In the genomic region with DNA sequence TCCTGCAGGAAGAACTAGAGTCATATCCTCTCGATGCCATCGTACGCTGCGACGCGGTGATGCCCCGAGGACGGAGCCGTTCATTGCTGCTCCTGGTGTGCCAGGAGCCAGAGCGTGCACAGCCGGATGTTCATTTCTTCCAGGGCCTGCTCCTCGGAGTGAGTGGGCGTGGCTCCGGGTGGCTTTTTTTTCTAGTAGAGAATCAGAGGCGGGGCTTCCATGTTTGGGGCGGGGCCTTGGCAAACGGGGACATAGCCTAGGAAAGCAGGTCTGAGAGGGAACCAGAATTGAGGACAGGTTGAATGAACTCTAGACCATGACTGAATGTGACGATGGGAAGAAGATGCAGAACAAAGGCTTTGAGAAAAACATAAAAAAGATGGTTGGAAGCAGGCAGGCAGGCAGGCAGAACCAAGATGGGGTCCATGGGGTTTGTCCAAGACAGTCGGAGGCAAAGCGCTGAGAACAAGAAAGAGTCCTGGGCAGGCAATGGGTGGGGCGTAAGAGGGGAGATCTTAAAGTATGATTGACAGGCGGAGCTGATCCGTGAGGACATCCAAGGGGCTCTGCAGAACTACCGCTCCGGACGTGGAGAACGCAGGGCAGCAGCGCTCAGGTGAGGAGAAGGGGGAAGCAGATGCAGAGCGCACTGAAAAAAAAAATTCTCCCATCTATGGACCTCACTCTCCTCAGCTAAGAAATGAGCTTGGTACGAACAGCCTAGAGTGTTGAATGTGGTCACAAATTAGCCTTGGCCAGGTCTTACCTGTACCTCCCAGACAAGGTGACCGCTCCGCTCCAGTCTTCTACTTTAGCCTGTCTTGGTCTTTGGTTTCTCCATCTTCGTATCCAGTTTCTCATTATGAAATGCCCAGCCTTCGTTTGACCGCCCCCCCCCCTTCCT, we compare ENCODE assay signal across 8 mouse cellular contexts. TPM values are rescaled to one million over a fixed set of nuclear protein-coding genes. Genes with fewer than 3 reads are reported as not detected.
DNase-seq lines count a peak whose midpoint lies in the region; ATAC-seq and TF ChIP-seq lines count a peak whose summit lies in the region.

No protein-coding gene starts in this region.

- no peaks in the 10 kb centered on the region for H3K36me3 ChIP-seq in ES-Bruce4 (ENCODE audit: control insufficient read depth, insufficient read depth, low read length, poor library complexity, severe bottlenecking)
- H3K36me3 ChIP-seq in forebrain, embryonic 12.5 days (replicated peaks): no peaks in the 10 kb centered on the region
- no peaks in the 10 kb centered on the region for H3K36me3 ChIP-seq in neural tube, embryonic 15.5 days

- H3K4me1 ChIP-seq in ES-Bruce4 (ENCODE audit: control insufficient read depth, insufficient read depth, low read length): no peaks in the 10 kb centered on the region
- H3K4me1 ChIP-seq in bone marrow macrophage, adult 2 months (ENCODE audit: control insufficient read depth, insufficient read depth, low read length): no peaks in the 10 kb centered on the region
- peaks cover 11% of the 10 kb centered on the region; the same call in 1 of the 2 replicates for H3K4me1 ChIP-seq in forebrain, embryonic 12.5 days
- peaks cover 11% of the 10 kb centered on the region for H3K4me1 ChIP-seq in lung, adult 2 months (ENCODE audit: control insufficient read depth, insufficient read depth, low read length)
- H3K4me1 ChIP-seq in neural tube, embryonic 15.5 days: peaks cover 22% of the 10 kb centered on the region

- WGBS in forebrain, embryonic 12.5 days: 2% methylated on average over 35 of the region's 35 CpGs
- 11% methylated on average over 35 of the region's 35 CpGs for WGBS in lung, adult 2 months
- WGBS in neural tube, embryonic 15.5 days: 2% methylated on average over 35 of the region's 35 CpGs

- H3K27ac ChIP-seq in ES-Bruce4 (ENCODE audit: insufficient read depth, low read length): no peak overlapping the region
- no peak overlapping the region for H3K27ac ChIP-seq in bone marrow macrophage, adult 2 months (ENCODE audit: insufficient read depth, low read depth, low read length)
- H3K27ac ChIP-seq in forebrain, embryonic 12.5 days: no peak overlapping the region
- 0 out of 2 replicates have a peak overlapping the region, but pooled peaks have one; percentile 10 for H3K27ac ChIP-seq in neural tube, embryonic 15.5 days (replicated peaks)

- no peak for TF ChIP-seq CTCF in ES-Bruce4 (IDR thresholded peaks at IDR 0.05; ENCODE audit: low read depth, low read length)
- no peak for TF ChIP-seq CTCF in bone marrow macrophage, adult 2 months (IDR thresholded peaks at IDR 0.05; ENCODE audit: low read depth, low read length)
- TF ChIP-seq CTCF in lung, adult 2 months (IDR thresholded peaks at IDR 0.05; ENCODE audit: insufficient read depth, low read length): no peak

- ATAC-seq in forebrain, embryonic 12.5 days (ENCODE audit: low FRiP score): peak; percentile 59
- peak; percentile 72 for ATAC-seq in neural tube, embryonic 15.5 days (ENCODE audit: low FRiP score)
- ATAC-seq in erythroid progenitor cell, adult 5-6 weeks (replicated peaks; ENCODE audit: low FRiP score, poor library complexity, severe bottlenecking): no peak

- intact Hi-C loops in heart, postnatal 14 days (cut with DNase I): loop anchor here (2.0 to 5.0 kb wide), 3 partner anchors 40 to 798 kb away; no protein-coding TSS in a partner anchor

- TF ChIP-seq EP300 in ES-Bruce4 (IDR thresholded peaks at IDR 0.05; ENCODE audit: insufficient read depth, low read depth, low read length): no peak

- TF ChIP-seq POLR2A in ES-Bruce4 (IDR thresholded peaks at IDR 0.05; ENCODE audit: insufficient read depth, low read length): no peak
- TF ChIP-seq POLR2A in bone marrow macrophage, adult 2 months (IDR thresholded peaks at IDR 0.05; ENCODE audit: borderline replicate concordance, low read depth, low read length): no peak
- TF ChIP-seq POLR2A in lung, adult 2 months (IDR thresholded peaks at IDR 0.05; ENCODE audit: borderline replicate concordance, extremely low read depth, low read depth, low read length): no peak

- DNase-seq in heart, postnatal 14 days: peak; percentile 51 to 61
- DNase-seq in kidney, postnatal 25 days: peak; percentile 85 to 87
- peak; percentile 63 for DNase-seq in lung, adult 2 months

- H3K4me3 ChIP-seq in ES-Bruce4 (ENCODE audit: low read depth, low read length): peak overlapping the region; percentile 53
- H3K4me3 ChIP-seq in bone marrow macrophage, adult 2 months (ENCODE audit: insufficient read depth, low read length): peak overlapping the region; percentile 33
- peak overlapping the region; percentile 37 for H3K4me3 ChIP-seq in forebrain, embryonic 12.5 days (replicated peaks)
- peak overlapping the region; percentile 52 for H3K4me3 ChIP-seq in lung, adult 2 months (replicated peaks; ENCODE audit: extremely low read depth, low read depth, low read length)
- peak overlapping the region; percentile 50 for H3K4me3 ChIP-seq in neural tube, embryonic 15.5 days (replicated peaks)

- H3K4me2 ChIP-seq in forebrain, embryonic 12.5 days: peak overlapping the region; percentile 63
- H3K4me2 ChIP-seq in neural tube, embryonic 15.5 days: peak overlapping the region; percentile 75

- H3K9ac ChIP-seq in ES-Bruce4 (ENCODE audit: low read depth, poor library complexity, severe bottlenecking): peak overlapping the region; percentile 24; the same call in 1 of the 2 replicates
- no peak overlapping the region; the same call in 1 of the 2 replicates for H3K9ac ChIP-seq in forebrain, embryonic 12.5 days
- peak overlapping the region; percentile 43 for H3K9ac ChIP-seq in neural tube, embryonic 15.5 days (replicated peaks)

- no peaks in the 10 kb centered on the region for H3K9me3 ChIP-seq in ES-Bruce4 (replicated peaks; ENCODE audit: control insufficient read depth, insufficient read depth, low read length, poor library complexity, severe bottlenecking)
- no peaks in the 10 kb centered on the region for H3K9me3 ChIP-seq in forebrain, embryonic 12.5 days
- H3K9me3 ChIP-seq in neural tube, embryonic 15.5 days (replicated peaks): no peaks in the 10 kb centered on the region

- H3K27me3 ChIP-seq in ES-Bruce4 (ENCODE audit: control insufficient read depth, insufficient read depth, low read length, poor library complexity, severe bottlenecking): no peaks in the 10 kb centered on the region
- peaks cover 70% of the 10 kb centered on the region for H3K27me3 ChIP-seq in forebrain, embryonic 12.5 days
- H3K27me3 ChIP-seq in neural tube, embryonic 15.5 days (replicated peaks): peaks cover 46% of the 10 kb centered on the region

RNA-seq across cellular contexts. Expression of a gene that starts 10.1 kb away (rescaled TPM):
- 7.0 and 13.2 TPM in 2 replicates for polyA plus RNA-seq in ES-Bruce4 (2011; ENCODE audit: insufficient read depth, insufficient read length, low read depth, missing spikeins)
- polyA plus RNA-seq in bone marrow macrophage, adult 2 months (2012; ENCODE audit: insufficient read depth, insufficient read length, missing spikeins): 23.7 and 29.0 TPM in 2 replicates
- polyA plus RNA-seq in forebrain, embryonic 12.5 days (2016; fragmentation: Nextera tagmentation; extraction: Ambion mirVana): 3.6 and 4.1 TPM in 2 replicates
- total RNA-seq in heart, postnatal 14 days (2021): 1 to 10 TPM; 3.1 to 4.9 TPM
- polyA plus RNA-seq in lung, adult 2 months (2012; rRNA removed): 32.7 and 44.8 TPM in 2 replicates
- 13.1 and 14.1 TPM in 2 replicates for polyA plus RNA-seq in neural tube, embryonic 15.5 days (2015; fragmentation: Nextera tagmentation; extraction: Ambion mirVana)
- 2.9 and 6.1 TPM in 2 replicates for total RNA-seq in erythroid progenitor cell, adult 5-6 weeks (2015; ENCODE audit: low replicate concordance)
- 6.2 and 11.2 TPM in 2 replicates for total RNA-seq in erythroid progenitor cell, adult 5-6 weeks (2017; ENCODE audit: low replicate concordance)

RNA-seq across cellular contexts. Expression of a gene that starts 25.1 kb away (rescaled TPM):
- polyA plus RNA-seq in ES-Bruce4 (2011; ENCODE audit: insufficient read depth, insufficient read length, low read depth, missing spikeins): 17.7 and 18.1 TPM in 2 replicates
- polyA plus RNA-seq in bone marrow macrophage, adult 2 months (2012; ENCODE audit: insufficient read depth, insufficient read length, missing spikeins): 6.5 and 7.5 TPM in 2 replicates
- polyA plus RNA-seq in forebrain, embryonic 12.5 days (2016; fragmentation: Nextera tagmentation; extraction: Ambion mirVana): 26.5 and 26.7 TPM in 2 replicates
- 10 to 100 TPM; 31.0 to 32.1 TPM for total RNA-seq in heart, postnatal 14 days (2021)
- 12.8 and 16.4 TPM in 2 replicates for polyA plus RNA-seq in lung, adult 2 months (2012; rRNA removed)
- 38.2 and 41.9 TPM in 2 replicates for polyA plus RNA-seq in neural tube, embryonic 15.5 days (2015; fragmentation: Nextera tagmentation; extraction: Ambion mirVana)
- 0.72 and 1.3 TPM in 2 replicates for total RNA-seq in erythroid progenitor cell, adult 5-6 weeks (2015; ENCODE audit: low replicate concordance)
- total RNA-seq in erythroid progenitor cell, adult 5-6 weeks (2017; ENCODE audit: low replicate concordance): 0.45 and 1.5 TPM in 2 replicates

RNA-seq across cellular contexts. Expression of a gene that starts 31.0 kb away (rescaled TPM):
- 63.1 and 68.7 TPM in 2 replicates for polyA plus RNA-seq in ES-Bruce4 (2011; ENCODE audit: insufficient read depth, insufficient read length, low read depth, missing spikeins)
- polyA plus RNA-seq in bone marrow macrophage, adult 2 months (2012; ENCODE audit: insufficient read depth, insufficient read length, missing spikeins): 293 and 348 TPM in 2 replicates
- polyA plus RNA-seq in forebrain, embryonic 12.5 days (2016; fragmentation: Nextera tagmentation; extraction: Ambion mirVana): 54.6 and 59.7 TPM in 2 replicates
- total RNA-seq in heart, postnatal 14 days (2021): 10 to 100 TPM; 76.0 to 82.1 TPM
- 92.3 and 108 TPM in 2 replicates for polyA plus RNA-seq in lung, adult 2 months (2012; rRNA removed)
- polyA plus RNA-seq in neural tube, embryonic 15.5 days (2015; fragmentation: Nextera tagmentation; extraction: Ambion mirVana): 38.8 and 44.6 TPM in 2 replicates
- total RNA-seq in erythroid progenitor cell, adult 5-6 weeks (2015; ENCODE audit: low replicate concordance): 73.9 and 133 TPM in 2 replicates
- total RNA-seq in erythroid progenitor cell, adult 5-6 weeks (2017; ENCODE audit: low replicate concordance): 123 and 130 TPM in 2 replicates

RNA-seq across cellular contexts. Expression of a gene that starts 45.7 kb away (rescaled TPM):
- 20.2 and 20.7 TPM in 2 replicates for polyA plus RNA-seq in ES-Bruce4 (2011; ENCODE audit: insufficient read depth, insufficient read length, low read depth, missing spikeins)
- 3.0 and 4.4 TPM in 2 replicates for polyA plus RNA-seq in bone marrow macrophage, adult 2 months (2012; ENCODE audit: insufficient read depth, insufficient read length, missing spikeins)
- 5.6 and 8.3 TPM in 2 replicates for polyA plus RNA-seq in forebrain, embryonic 12.5 days (2016; fragmentation: Nextera tagmentation; extraction: Ambion mirVana)
- 10 to 100 TPM; 25.4 to 33.6 TPM for total RNA-seq in heart, postnatal 14 days (2021)
- 0.81 and 0.89 TPM in 2 replicates for polyA plus RNA-seq in lung, adult 2 months (2012; rRNA removed)
- polyA plus RNA-seq in neural tube, embryonic 15.5 days (2015; fragmentation: Nextera tagmentation; extraction: Ambion mirVana): 22.8 and 29.5 TPM in 2 replicates
- total RNA-seq in erythroid progenitor cell, adult 5-6 weeks (2015; ENCODE audit: low replicate concordance): 1.4 TPM in 1 of 2 replicates, not detected in the other
- 3.9 TPM in 1 of 2 replicates, not detected in the other for total RNA-seq in erythroid progenitor cell, adult 5-6 weeks (2017; ENCODE audit: low replicate concordance)

RNA-seq across cellular contexts. Expression of a gene that starts 53.5 kb away (rescaled TPM):
- 10.0 and 11.5 TPM in 2 replicates for polyA plus RNA-seq in ES-Bruce4 (2011; ENCODE audit: insufficient read depth, insufficient read length, low read depth, missing spikeins)
- polyA plus RNA-seq in bone marrow macrophage, adult 2 months (2012; ENCODE audit: insufficient read depth, insufficient read length, missing spikeins): 12.3 and 19.9 TPM in 2 replicates
- polyA plus RNA-seq in forebrain, embryonic 12.5 days (2016; fragmentation: Nextera tagmentation; extraction: Ambion mirVana): 2.2 and 2.4 TPM in 2 replicates
- 1,000 to 10,000 TPM; 7,272 to 7,308 TPM for total RNA-seq in heart, postnatal 14 days (2021)
- polyA plus RNA-seq in lung, adult 2 months (2012; rRNA removed): 428 and 438 TPM in 2 replicates
- 1.8 and 2.4 TPM in 2 replicates for polyA plus RNA-seq in neural tube, embryonic 15.5 days (2015; fragmentation: Nextera tagmentation; extraction: Ambion mirVana)
- total RNA-seq in erythroid progenitor cell, adult 5-6 weeks (2015; ENCODE audit: low replicate concordance): not detected in 2 replicates
- not detected in 2 replicates for total RNA-seq in erythroid progenitor cell, adult 5-6 weeks (2017; ENCODE audit: low replicate concordance)
